Mouse (Mus musculus) ES-E14 (cell line): Measurements from ENCODE around the gene Tspear. TPM values are rescaled to one million over a fixed set of nuclear protein-coding genes. Genes with fewer than 3 reads are reported as not detected.
"Not testable (repeated sequence)": the region's sequence is repeated elsewhere in the genome, so short reads cannot be mapped to it uniquely, and the experiment has no call there.

Experiments
- DNase-seq: peaks from one replicate; pipeline ENCODE4 v3.0.0-alpha.2; 2013; ENCODE audit warnings: low read depth, low spot score
- H3K27ac ChIP-seq: 2 replicates; pipeline ENCODE4 v1.5.1; 2012; ENCODE audit warnings: low read depth, mild to moderate bottlenecking, low read length, moderate library complexity, mixed read lengths; ENCODE audit not compliant: poor library complexity, insufficient read depth, severe bottlenecking
- H3K36me3 ChIP-seq: 2 replicates; pipeline ENCODE4 v1.6.1; 2012; ENCODE audit warnings: mild to moderate bottlenecking, low read length, moderate library complexity, mixed read lengths; ENCODE audit not compliant: control insufficient read depth, poor library complexity, insufficient read depth, severe bottlenecking
- H3K4me1 ChIP-seq, 2 experiments: fragments of 150-350 bp in 1 of 2; sonication (generic) in 1 of 2; 2 replicates each; pipeline ENCODE4 v1.6.1; 2012; ENCODE audit warnings: low read length in 2 of 2, mild to moderate bottlenecking in 1 of 2, mixed read lengths in 1 of 2; ENCODE audit not compliant: control insufficient read depth in 2 of 2, insufficient read depth in 2 of 2, poor library complexity in 1 of 2
- H3K4me3 ChIP-seq, 2 experiments: fragments of 150-350 bp in 1 of 2; sonication (generic) in 1 of 2; 2 replicates each; pipeline ENCODE4 v1.5.1; 2012; ENCODE audit warnings: low read length in 2 of 2, low read depth in 1 of 2, mild to moderate bottlenecking in 1 of 2, mixed read lengths in 1 of 2; ENCODE audit not compliant: insufficient read depth in 1 of 2, poor library complexity in 1 of 2, severe bottlenecking in 1 of 2
- H3K9ac ChIP-seq: 2 replicates; pipeline ENCODE4 v1.6.1; 2012; ENCODE audit warnings: low read depth, mild to moderate bottlenecking, low read length, mixed read lengths; ENCODE audit not compliant: poor library complexity, insufficient read depth, severe bottlenecking
- H3K9me3 ChIP-seq: fragments of 150-350 bp; sonication (generic); 2 replicates; pipeline ENCODE4 v1.6.1; 2012; ENCODE audit warnings: low read depth, mild to moderate bottlenecking, low read length; ENCODE audit not compliant: control insufficient read depth, insufficient read depth
- CHD2 ChIP-seq: IDR thresholded peaks from 2 replicates; pipeline ENCODE4 v1.6.1; 2014; ENCODE audit warnings: mild to moderate bottlenecking, low read depth, low read length, inconsistent platforms
- HCFC1 ChIP-seq: IDR thresholded peaks from 2 replicates; pipeline ENCODE4 v1.6.1; 2012; ENCODE audit warnings: low read length, inconsistent platforms, borderline replicate concordance; ENCODE audit not compliant: insufficient read depth
- MAFK ChIP-seq: IDR thresholded peaks from 2 replicates; pipeline ENCODE4 v1.6.1; 2014; ENCODE audit warnings: mild to moderate bottlenecking, low read depth, low read length, inconsistent platforms; ENCODE audit not compliant: insufficient read depth
- ZC3H11A ChIP-seq: IDR thresholded peaks from 2 replicates; pipeline ENCODE4 v1.6.1; 2012; ENCODE audit warnings: low read depth, mild to moderate bottlenecking, inconsistent platforms, low read length, borderline replicate concordance
- ZNF384 ChIP-seq: IDR thresholded peaks from 2 replicates; pipeline ENCODE4 v1.6.1; 2012; ENCODE audit warnings: low read depth, low read length, inconsistent platforms
- in situ Hi-C, 2 experiments: fragments of 600-800 bp; cut with MboI; formaldehyde crosslinking; loops; one replicate each; pipeline ENCODE4 v1.15.1; 2025; ENCODE audit warnings: low sequenced_read_pairs in 2 of 2, inconsistent platforms in 1 of 2; ENCODE audit not compliant: unreplicated experiment in 2 of 2
- total RNA-seq: library from RNA; depleted of rRNA; stranded (reverse); fragments of 300-350 nt; gene quantifications from 2 replicates; pipeline ENCODE4 v1.2.3, GENCODE M21; 2012

Gene Tspear
- total RNA-seq, 1 experiment: 0.49 TPM

DNA sequence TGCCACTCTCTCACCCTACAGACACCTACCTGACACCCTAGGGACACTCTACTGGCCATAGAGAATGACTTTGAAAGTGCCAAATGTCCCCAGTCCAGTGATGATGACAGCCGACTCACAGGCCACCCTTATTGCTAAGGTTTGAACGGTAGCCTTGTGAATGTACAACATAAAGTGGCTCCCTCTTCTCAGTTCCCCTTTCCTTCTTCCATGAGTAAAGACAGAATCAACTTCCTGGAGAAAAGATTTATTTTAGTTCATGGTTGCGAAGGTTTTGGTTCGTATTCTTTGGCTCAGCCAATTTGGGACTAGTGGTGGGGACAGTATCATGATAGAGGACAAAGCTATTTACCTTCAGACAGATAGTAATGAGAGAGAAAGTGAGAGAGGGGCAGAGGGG, 52.6 kb downstream of the Tspear start:
- H3K36me3 ChIP-seq: no peaks in the 10 kb centered on the region
- in situ Hi-C loops: no loop called here
- H3K9ac ChIP-seq: no peak overlapping the region
- no peaks in the 10 kb centered on the region for H3K4me1 ChIP-seq
- no peak overlapping the region for H3K4me3 ChIP-seq
- no peaks in the 10 kb centered on the region for H3K9me3 ChIP-seq
- DNase-seq: no peak
- TF ChIP-seq MAFK (no peak), HCFC1 (no peak), ZC3H11A (no peak), ZNF384 (no peak), CHD2 (no peak)
- H3K27ac ChIP-seq: no peak overlapping the region

DNA sequence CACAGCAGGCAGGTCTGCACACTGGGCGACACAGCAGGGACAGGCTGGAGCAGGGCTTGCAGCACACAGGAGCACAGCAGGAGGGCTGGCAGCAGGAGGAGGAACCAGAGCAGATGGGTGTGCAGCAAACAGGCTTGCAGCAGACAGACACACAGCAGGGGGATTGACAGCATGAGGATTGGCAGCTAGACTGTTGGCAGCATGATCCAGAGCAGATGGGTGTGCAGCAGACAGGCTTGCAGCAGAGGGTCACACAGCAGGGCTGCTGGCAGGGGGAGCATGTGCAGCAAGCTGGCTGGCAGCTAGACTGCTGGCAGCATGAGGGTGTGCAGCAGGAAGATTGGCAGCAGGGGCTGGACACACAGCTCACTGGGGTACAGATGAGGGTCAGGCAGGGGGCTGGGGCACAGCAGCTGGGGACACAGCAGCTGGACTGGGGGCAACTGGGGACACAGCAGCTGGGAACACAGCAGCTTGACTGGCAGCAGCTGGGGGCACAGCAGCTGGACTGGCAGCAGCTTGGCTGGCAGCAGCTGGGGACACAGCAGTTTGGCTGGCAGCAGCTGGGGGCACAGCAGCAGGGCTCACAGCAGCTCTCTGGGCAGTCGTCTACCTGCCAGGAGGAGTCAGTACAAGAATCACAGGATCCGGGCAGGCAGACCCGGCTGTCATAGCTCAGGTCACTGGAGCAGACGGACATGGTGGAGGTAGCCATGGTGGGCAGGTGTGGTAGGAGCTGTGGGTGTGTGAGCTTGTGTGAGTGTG, 55.7 kb downstream of the Tspear start, which contains the start of gene Gm18596:
TSS of gene Gm18596 (minus strand) at position 715 of the 765 bp plus-strand sequence.
- H3K4me1 ChIP-seq, H3K9ac ChIP-seq, in situ Hi-C loops, H3K4me3 ChIP-seq, H3K36me3 ChIP-seq, H3K9me3 ChIP-seq, DNase-seq, H3K27ac ChIP-seq: not testable (repeated sequence)

DNA sequence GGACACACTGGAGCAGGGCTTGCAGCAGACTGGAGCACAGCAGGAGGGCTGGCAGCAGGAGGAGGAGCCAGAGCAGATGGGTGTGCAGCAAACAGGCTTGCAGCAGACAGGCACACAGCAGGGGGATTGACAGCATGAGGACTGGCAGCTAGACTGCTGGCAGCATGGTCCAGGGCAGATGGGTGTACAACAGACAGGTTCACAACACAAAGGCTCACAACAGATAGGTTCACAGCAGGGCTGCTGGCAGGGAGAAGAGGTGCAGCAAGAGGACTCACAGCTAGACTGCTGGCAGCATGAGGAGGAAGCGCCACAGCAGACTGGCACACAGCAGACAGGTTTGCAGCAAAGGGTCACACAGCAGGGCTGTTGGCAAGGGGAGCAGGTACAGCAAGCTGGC, 64.3 kb downstream of the Tspear start:
- DNase-seq, in situ Hi-C loops, H3K9me3 ChIP-seq, H3K9ac ChIP-seq, H3K4me1 ChIP-seq, H3K27ac ChIP-seq, H3K4me3 ChIP-seq, H3K36me3 ChIP-seq: not testable (repeated sequence)

DNA sequence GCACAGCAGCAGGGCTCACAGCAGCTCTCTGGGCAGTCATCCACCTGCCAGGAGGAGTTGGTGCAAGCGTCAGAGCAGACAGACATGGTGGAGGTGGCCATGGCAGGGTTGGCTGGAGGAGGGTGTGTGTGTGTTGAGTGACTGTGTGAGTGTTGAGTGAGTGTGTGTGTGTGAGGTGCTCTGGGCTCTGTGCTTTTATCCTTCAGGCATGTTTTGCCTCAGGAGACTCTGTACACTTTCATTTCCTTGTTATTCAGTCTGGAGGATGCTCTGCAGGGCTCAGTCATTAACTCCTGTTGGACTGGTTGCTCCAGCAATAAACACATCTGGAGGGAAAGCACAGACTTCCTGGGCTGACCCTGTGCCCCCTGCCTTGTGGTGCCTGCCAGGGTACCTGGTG, 64.9 kb downstream of the Tspear start, which contains the start of gene Gm9736:
TSS of gene Gm9736 (minus strand) at position 101 of the 400 bp plus-strand sequence.
- H3K4me3 ChIP-seq, H3K27ac ChIP-seq, DNase-seq, H3K9ac ChIP-seq, in situ Hi-C loops, H3K4me1 ChIP-seq, H3K9me3 ChIP-seq, H3K36me3 ChIP-seq: not testable (repeated sequence)

DNA sequence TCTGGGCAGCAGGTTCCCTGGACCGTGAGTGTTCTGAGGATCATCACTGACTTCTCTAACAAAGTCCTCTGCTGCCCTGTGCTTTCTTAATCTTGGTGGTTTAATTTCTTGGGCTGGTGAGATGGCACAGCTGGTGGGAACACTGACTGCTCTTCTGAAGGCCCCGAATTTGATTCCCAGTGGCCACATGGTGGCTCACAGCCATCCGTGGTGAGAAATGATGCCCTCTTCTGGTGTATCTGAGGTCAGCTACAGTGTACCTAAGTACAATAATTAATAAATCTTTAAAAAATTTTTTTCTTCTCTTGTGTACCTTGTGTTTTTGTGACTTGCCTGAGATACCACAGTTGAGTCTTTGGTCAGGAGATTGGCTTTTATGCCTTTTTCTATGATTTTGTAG, 65.9 kb downstream of the Tspear start:
- H3K9me3 ChIP-seq, H3K36me3 ChIP-seq, H3K27ac ChIP-seq, DNase-seq, H3K4me1 ChIP-seq, H3K9ac ChIP-seq, H3K4me3 ChIP-seq, in situ Hi-C loops: not testable (repeated sequence)
